Mouse (Mus musculus) neural tube, embryonic 14.5 days (tissue): ENCODE results near the gene Olfr94. TPM values are rescaled to one million over a fixed set of nuclear protein-coding genes. Genes with fewer than 3 reads are reported as not detected.
"Not testable (repeated sequence)": the region's sequence is repeated elsewhere in the genome, so short reads cannot be mapped to it uniquely, and the experiment has no call there.

Source experiments
- ATAC-seq: fragments of 200-750 bp; cut with Nextera tagmentation; 2 replicates; pipeline ENCODE4 v1.8.0; 2017; ENCODE audit warnings: low read depth, mild to moderate bottlenecking, moderate TSS enrichment, moderate library complexity
- H3K27ac ChIP-seq: fragments of 300-500 bp; sonication (generic); 2 replicates; pipeline ENCODE4 v1.5.1; 2014; ENCODE audit warnings: low read depth, mild to moderate bottlenecking, control low read depth, low read length, moderate library complexity, mixed read lengths
- H3K27me3 ChIP-seq: fragments of 300-500 bp; sonication (generic); 2 replicates; pipeline ENCODE4 v1.6.1; 2014; ENCODE audit warnings: low read length; ENCODE audit not compliant: control insufficient read depth, insufficient read depth
- H3K36me3 ChIP-seq: fragments of 300-500 bp; sonication (generic); 2 replicates; pipeline ENCODE4 v1.6.1; 2014; ENCODE audit warnings: low read length, mixed read lengths; ENCODE audit not compliant: control insufficient read depth, insufficient read depth
- H3K4me1 ChIP-seq: fragments of 300-500 bp; sonication (generic); 2 replicates; pipeline ENCODE4 v1.6.1; 2014; ENCODE audit warnings: low read length; ENCODE audit not compliant: control insufficient read depth, insufficient read depth
- H3K4me2 ChIP-seq: fragments of 300-500 bp; sonication (generic); 2 replicates; pipeline ENCODE4 v1.6.1; 2014; ENCODE audit warnings: mild to moderate bottlenecking, low read depth, low read length, control low read depth
- H3K4me3 ChIP-seq: fragments of 300-500 bp; sonication (generic); 2 replicates; pipeline ENCODE4 v1.5.1; 2014; ENCODE audit warnings: low read depth, low read length, control low read depth, mixed read lengths
- H3K9ac ChIP-seq: fragments of 300-500 bp; sonication (generic); replicated peaks from 2 replicates; pipeline ENCODE4 v1.6.1; 2014; ENCODE audit warnings: low read depth, mild to moderate bottlenecking, control low read depth, low read length, mixed read lengths
- H3K9me3 ChIP-seq: fragments of 300-500 bp; sonication (generic); 2 replicates; pipeline ENCODE4 v1.6.1; 2016; ENCODE audit warnings: low read length; ENCODE audit not compliant: control insufficient read depth
- WGBS: fragments of 180-500 bp; shearing (Covaris S2); extraction: QIAGEN DNeasy Blood & Tissue Kit; methylation state at CpG from one replicate; pipeline ENCODE4 v1.1.7; 2014; 5-methylcytosine and 5-hydroxymethylcytosine counted together
- polyA plus RNA-seq: library from polyadenylated mRNA; unstranded; fragments of >200 nt; fragmentation: Nextera tagmentation; extraction: Ambion mirVana; gene quantifications from 2 replicates; pipeline ENCODE4 v1.2.1, GENCODE M21; 2014

The Olfr94 gene
- 0.19 TPM in 1 of 2 replicates, not detected in the other for polyA plus RNA-seq

GRCm38 (mm10) chr17:37200894-37201293 lies at the start of gene Olfr94:
TSS of gene Olfr94 (minus strand) at chr17:37200994.
- no peak for ATAC-seq
- 79% methylated on average over 2 of the region's 2 CpGs for WGBS
- no peak within 1 kb of the TSS for H3K4me2 ChIP-seq
- H3K9me3 ChIP-seq, result no peaks in the 10 kb centered on the region
- no peak within 1 kb of the TSS for H3K9ac ChIP-seq
- no peak within 1 kb of the TSS for H3K27ac ChIP-seq
- no peaks in the 10 kb centered on the region for H3K36me3 ChIP-seq
- no peaks in the 10 kb centered on the region for H3K4me1 ChIP-seq
- H3K27me3 ChIP-seq, result peaks cover 10% of the 10 kb centered on the region
- H3K4me3 ChIP-seq, result no peak within 1 kb of the TSS

- 15% methylated on average over 1 of the region's 1 CpGs for WGBS
- Histone ChIP-seq H3K36me3 (no peaks in the 10 kb centered on the region), H3K4me1 (no peaks in the 10 kb centered on the region), H3K4me3 (no peak overlapping the region), H3K27ac (no peak overlapping the region), H3K27me3 (no peaks in the 10 kb centered on the region), H3K9me3 (no peaks in the 10 kb centered on the region), H3K4me2 (no peak overlapping the region), H3K9ac (no peak overlapping the region)
- ATAC-seq, result no peak
Measured at GRCm38 (mm10) chr17:37250544-37250943, 49.8 kb upstream of the Olfr94 start.

DNA sequence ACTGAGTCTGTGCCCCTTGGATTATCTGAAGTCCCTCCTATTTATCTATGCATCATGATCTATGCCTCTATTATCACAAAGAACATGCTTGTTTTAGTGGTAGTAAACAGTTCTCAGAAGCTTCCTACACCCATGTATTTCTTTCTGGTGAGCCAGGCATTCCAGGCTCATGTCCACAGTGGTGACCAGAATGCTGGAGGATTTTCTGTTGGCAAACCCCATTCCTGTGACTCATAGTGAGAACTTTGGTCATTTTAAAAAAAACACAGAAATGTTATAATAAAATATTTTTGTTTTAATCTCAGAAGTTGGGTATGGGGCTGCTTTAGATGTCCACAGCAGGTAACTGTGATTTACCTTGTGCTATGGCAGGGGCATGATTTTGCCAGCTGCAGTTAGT lies 48.7 kb upstream of the Olfr94 start:
- H3K4me2 ChIP-seq, result no peak overlapping the region
- H3K27me3 ChIP-seq, result no peaks in the 10 kb centered on the region
- no peaks in the 10 kb centered on the region for H3K4me1 ChIP-seq
- no peak for ATAC-seq
- no peaks in the 10 kb centered on the region for H3K9me3 ChIP-seq
- H3K9ac ChIP-seq, result no peak overlapping the region
- H3K27ac ChIP-seq, result no peak overlapping the region
- H3K4me3 ChIP-seq, result no peak overlapping the region
- no peaks in the 10 kb centered on the region for H3K36me3 ChIP-seq

- WGBS, result 41% methylated on average over 5 of the region's 5 CpGs
- Histone ChIP-seq H3K9me3 (no peaks in the 10 kb centered on the region), H3K4me3 (no peak overlapping the region), H3K36me3 (no peaks in the 10 kb centered on the region), H3K9ac (no peak overlapping the region), H3K4me2 (no peak overlapping the region), H3K4me1 (no peaks in the 10 kb centered on the region), H3K27ac (no peak overlapping the region), H3K27me3 (no peaks in the 10 kb centered on the region)
- ATAC-seq, result no peak
Measured at GRCm38 (mm10) chr17:37246715-37247114, 45.9 kb upstream of the Olfr94 start.

GRCm38 (mm10) chr17:37242198-37242597 lies 41.4 kb upstream of the Olfr94 start:
- 59% methylated on average over 3 of the region's 3 CpGs for WGBS
- Histone ChIP-seq H3K36me3 (no peaks in the 10 kb centered on the region), H3K27ac (no peak overlapping the region), H3K4me2 (no peak overlapping the region), H3K9ac (no peak overlapping the region), H3K4me3 (no peak overlapping the region), H3K9me3 (no peaks in the 10 kb centered on the region), H3K27me3 (no peaks in the 10 kb centered on the region), H3K4me1 (no peaks in the 10 kb centered on the region)
- no peak for ATAC-seq

- H3K27ac ChIP-seq, H3K4me3 ChIP-seq, H3K9ac ChIP-seq, H3K27me3 ChIP-seq, H3K4me1 ChIP-seq, H3K4me2 ChIP-seq, H3K9me3 ChIP-seq, H3K36me3 ChIP-seq, ATAC-seq: not testable (repeated sequence)
- 88% methylated on average over 2 of the region's 2 CpGs for WGBS
Measured at GRCm38 (mm10) chr17:37237230-37237629, 36.4 kb upstream of the Olfr94 start, which contains the start of gene Olfr97. TSS of gene Olfr97 (minus strand) at chr17:37237330.

DNA sequence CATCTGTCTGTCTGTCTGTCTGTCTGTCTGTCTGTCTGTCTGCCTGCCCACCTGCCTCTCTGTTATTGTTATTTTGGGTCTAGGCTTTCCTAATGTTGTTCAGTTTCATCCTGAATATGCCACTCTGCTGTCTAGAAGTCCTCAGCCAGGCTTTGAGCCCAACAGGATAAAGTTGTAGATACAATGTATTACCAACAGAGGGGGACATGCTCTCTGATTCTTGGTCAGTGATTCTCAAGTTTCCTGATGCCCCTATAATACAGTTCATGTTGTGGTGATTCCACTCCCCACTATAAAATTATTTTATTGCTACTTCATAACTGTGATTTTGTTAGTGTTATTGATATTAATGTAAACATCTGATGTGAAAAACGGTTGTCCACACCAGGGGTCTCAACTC lies 21.1 kb upstream of the Olfr94 start:
- H3K9me3 ChIP-seq, result no peaks in the 10 kb centered on the region
- no peak for ATAC-seq

GRCm38 (mm10) chr17:37219846-37220245 lies 19.1 kb upstream of the Olfr94 start, which contains the start of gene Olfr96:
TSS of gene Olfr96 (plus strand) at chr17:37220146.
- no peaks in the 10 kb centered on the region for H3K9me3 ChIP-seq
- WGBS, result 71% methylated on average over 4 of the region's 4 CpGs
- H3K36me3 ChIP-seq, result no peaks in the 10 kb centered on the region
- no peak within 1 kb of the TSS for H3K27ac ChIP-seq
- H3K4me1 ChIP-seq, result no peaks in the 10 kb centered on the region
- no peaks in the 10 kb centered on the region for H3K27me3 ChIP-seq
- H3K9ac ChIP-seq, result no peak within 1 kb of the TSS
- ATAC-seq, result no peak
- no peak within 1 kb of the TSS for H3K4me3 ChIP-seq
- no peak within 1 kb of the TSS for H3K4me2 ChIP-seq

More for the DNA sequence above, 21.1 kb upstream of the Olfr94 start:
- H3K27ac ChIP-seq, result no peak overlapping the region
- H3K27me3 ChIP-seq, result no peaks in the 10 kb centered on the region
- H3K9ac ChIP-seq, result no peak overlapping the region
- no peak overlapping the region for H3K4me3 ChIP-seq
- no peaks in the 10 kb centered on the region for H3K36me3 ChIP-seq
- H3K4me2 ChIP-seq, result no peak overlapping the region
- 39% methylated on average over 1 of the region's 1 CpGs for WGBS
- H3K4me1 ChIP-seq, result no peaks in the 10 kb centered on the region

GRCm38 (mm10) chr17:37218486-37218885 lies 17.7 kb upstream of the Olfr94 start:
- no peaks in the 10 kb centered on the region for H3K36me3 ChIP-seq
- ATAC-seq, result no peak

More at GRCm38 (mm10) chr17:37218486-37218885, 17.7 kb upstream of the Olfr94 start:
- no peaks in the 10 kb centered on the region for H3K9me3 ChIP-seq
- 92% methylated on average over 3 of the region's 3 CpGs for WGBS
- H3K27me3 ChIP-seq, result no peaks in the 10 kb centered on the region
- no peak overlapping the region for H3K4me2 ChIP-seq
- H3K4me1 ChIP-seq, result no peaks in the 10 kb centered on the region
- H3K4me3 ChIP-seq, result no peak overlapping the region
- H3K27ac ChIP-seq, result no peak overlapping the region
- no peak overlapping the region for H3K9ac ChIP-seq
